Mouse (Mus musculus) midbrain, embryonic 12.5 days (tissue): ENCODE results near the gene Id4. TPM values are rescaled to one million over a fixed set of nuclear protein-coding genes. Genes with fewer than 3 reads are reported as not detected.
A peak's percentile ranks its signal among the peaks of the same experiment; 100 is the strongest.

Experiments
- ATAC-seq: fragments of 200-750 bp; cut with Nextera tagmentation; 2 replicates; pipeline ENCODE4 v1.8.0; 2017; ENCODE audit warnings: low read depth, moderate TSS enrichment, moderate library complexity; ENCODE audit not compliant: low FRiP score
- H3K27ac ChIP-seq: fragments of 300-500 bp; sonication (generic); replicated peaks from 2 replicates; pipeline ENCODE4 v1.5.1; 2016; ENCODE audit warnings: mild to moderate bottlenecking
- H3K27me3 ChIP-seq: fragments of 300-500 bp; sonication (generic); 2 replicates; pipeline ENCODE4 v1.6.1; 2016; ENCODE audit warnings: mild to moderate bottlenecking
- H3K36me3 ChIP-seq: fragments of 300-500 bp; sonication (generic); 2 replicates; pipeline ENCODE4 v1.6.1; 2016
- H3K4me1 ChIP-seq: fragments of 300-500 bp; sonication (generic); 2 replicates; pipeline ENCODE4 v1.6.1; 2016
- H3K4me2 ChIP-seq: fragments of 300-500 bp; sonication (generic); replicated peaks from 2 replicates; pipeline ENCODE4 v1.6.1; 2016; ENCODE audit warnings: mild to moderate bottlenecking, moderate library complexity
- H3K4me3 ChIP-seq: fragments of 300-500 bp; sonication (generic); 2 replicates; pipeline ENCODE4 v1.5.1; 2016; ENCODE audit warnings: mild to moderate bottlenecking
- H3K9ac ChIP-seq: fragments of 300-500 bp; sonication (generic); replicated peaks from 2 replicates; pipeline ENCODE4 v1.6.1; 2016; ENCODE audit warnings: mild to moderate bottlenecking, moderate library complexity
- H3K9me3 ChIP-seq: fragments of 300-500 bp; sonication (generic); 2 replicates; pipeline ENCODE4 v1.6.1; 2016; ENCODE audit warnings: mild to moderate bottlenecking
- WGBS: fragments of 180-500 bp; shearing (Covaris S2); methylation state at CpG from one replicate; pipeline ENCODE4 v1.1.7; 2016; 5-methylcytosine and 5-hydroxymethylcytosine counted together
- polyA plus RNA-seq: library from polyadenylated mRNA; unstranded; fragments of >200 nt; fragmentation: Nextera tagmentation; extraction: Ambion mirVana; gene quantifications from 2 replicates; pipeline ENCODE4 v1.2.1, GENCODE M21; 2016

Gene Id4
- polyA plus RNA-seq: 117 and 119 TPM in 2 replicates

GRCm38 (mm10) chr13:48260690-48261278 lies at the start of gene Id4:
Gene Id4 (plus strand): TSS chr13:48261228.
- peak within 1 kb of the TSS; percentile 92 for H3K4me3 ChIP-seq
- WGBS: 1% methylated on average over 45 of the region's 52 CpGs
- no peaks in the 10 kb centered on the region for H3K36me3 ChIP-seq
- no peaks in the 10 kb centered on the region; the same call in 1 of the 2 replicates for H3K27me3 ChIP-seq
- peak within 1 kb of the TSS; percentile 98 for H3K9ac ChIP-seq
- H3K9me3 ChIP-seq: no peaks in the 10 kb centered on the region
- peaks cover 21% of the 10 kb centered on the region for H3K4me1 ChIP-seq
- H3K4me2 ChIP-seq: peak within 1 kb of the TSS; percentile 87
- peak within 1 kb of the TSS; percentile 92 for H3K27ac ChIP-seq
- peak; percentile 98 for ATAC-seq

- Histone ChIP-seq H3K9ac (no peak overlapping the region), H3K9me3 (no peaks in the 10 kb centered on the region), H3K27ac (peak overlapping the region; percentile 92), H3K36me3 (no peaks in the 10 kb centered on the region), H3K4me1 (peaks cover 25% of the 10 kb centered on the region), H3K4me2 (peak overlapping the region; percentile 64), H3K4me3 (peak overlapping the region; percentile 44), H3K27me3 (peaks cover 4% of the 10 kb centered on the region; the same call in 1 of the 2 replicates)
- WGBS: 32% methylated on average over 8 of the region's 8 CpGs
- ATAC-seq: no peak
Measured at GRCm38 (mm10) chr13:48227136-48227535, 33.9 kb upstream of the Id4 start.

GRCm38 (mm10) chr13:48227712-48228111 lies 33.3 kb upstream of the Id4 start:
- WGBS: under 1% methylated on average over 38 of the region's 38 CpGs
- no peaks in the 10 kb centered on the region for H3K9me3 ChIP-seq
- no peaks in the 10 kb centered on the region for H3K36me3 ChIP-seq
- peaks cover 25% of the 10 kb centered on the region for H3K4me1 ChIP-seq
- H3K4me3 ChIP-seq: peak overlapping the region; percentile 44
- H3K27ac ChIP-seq: peak overlapping the region; percentile 92
- peak overlapping the region; percentile 60 for H3K9ac ChIP-seq
- peaks cover 4% of the 10 kb centered on the region; the same call in 1 of the 2 replicates for H3K27me3 ChIP-seq
- H3K4me2 ChIP-seq: peak overlapping the region; percentile 64
- ATAC-seq: peak; percentile 98

- Histone ChIP-seq H3K27ac (peak overlapping the region; percentile 92), H3K9ac (peak overlapping the region; percentile 60), H3K9me3 (no peaks in the 10 kb centered on the region), H3K36me3 (no peaks in the 10 kb centered on the region), H3K27me3 (peaks cover 4% of the 10 kb centered on the region; the same call in 1 of the 2 replicates), H3K4me2 (peak overlapping the region; percentile 64), H3K4me1 (peaks cover 25% of the 10 kb centered on the region), H3K4me3 (peak overlapping the region; percentile 44)
- no peak; the same call in 1 of the 2 replicates for ATAC-seq
- WGBS: 11% methylated on average over 4 of the region's 4 CpGs
Measured at GRCm38 (mm10) chr13:48228114-48228513, 32.9 kb upstream of the Id4 start.

- H3K4me3 ChIP-seq: no peak overlapping the region
- 38% methylated on average over 6 of the region's 6 CpGs for WGBS
- no peak for ATAC-seq
- no peak overlapping the region for H3K27ac ChIP-seq
- no peak overlapping the region for H3K4me2 ChIP-seq
- peaks cover 4% of the 10 kb centered on the region; the same call in 1 of the 2 replicates for H3K27me3 ChIP-seq
- H3K9me3 ChIP-seq: no peaks in the 10 kb centered on the region
- H3K36me3 ChIP-seq: no peaks in the 10 kb centered on the region
- H3K4me1 ChIP-seq: peaks cover 25% of the 10 kb centered on the region
- no peak overlapping the region for H3K9ac ChIP-seq
Measured at GRCm38 (mm10) chr13:48230996-48231395, 30.0 kb upstream of the Id4 start.

GRCm38 (mm10) chr13:48236436-48236835 lies 24.6 kb upstream of the Id4 start:
- 90% methylated on average over 4 of the region's 4 CpGs for WGBS
- H3K9ac ChIP-seq: no peak overlapping the region
- no peak overlapping the region for H3K4me2 ChIP-seq
- peaks cover 17% of the 10 kb centered on the region for H3K4me1 ChIP-seq
- H3K36me3 ChIP-seq: no peaks in the 10 kb centered on the region
- no peak overlapping the region for H3K4me3 ChIP-seq
- ATAC-seq: no peak
- no peaks in the 10 kb centered on the region for H3K9me3 ChIP-seq
- H3K27me3 ChIP-seq: no peaks in the 10 kb centered on the region; the same call in 1 of the 2 replicates
- 0 out of 2 replicates have a peak overlapping the region, but pooled peaks have one; percentile 5 for H3K27ac ChIP-seq

GRCm38 (mm10) chr13:48236865-48237264 lies 24.2 kb upstream of the Id4 start:
- H3K27ac ChIP-seq: 0 out of 2 replicates have a peak overlapping the region, but pooled peaks have one; percentile 5
- WGBS: 82% methylated on average over 7 of the region's 7 CpGs
- peaks cover 13% of the 10 kb centered on the region; the same call in 1 of the 2 replicates for H3K4me1 ChIP-seq
- H3K9me3 ChIP-seq: no peaks in the 10 kb centered on the region
- no peaks in the 10 kb centered on the region; the same call in 1 of the 2 replicates for H3K27me3 ChIP-seq
- H3K4me2 ChIP-seq: no peak overlapping the region
- H3K9ac ChIP-seq: no peak overlapping the region
- H3K36me3 ChIP-seq: no peaks in the 10 kb centered on the region
- no peak overlapping the region for H3K4me3 ChIP-seq
- ATAC-seq: no peak

GRCm38 (mm10) chr13:48237516-48237915 lies 23.5 kb upstream of the Id4 start:
- no peaks in the 10 kb centered on the region for H3K9me3 ChIP-seq
- no peak for ATAC-seq
- peaks cover 12% of the 10 kb centered on the region; the same call in 1 of the 2 replicates for H3K4me1 ChIP-seq
- H3K4me2 ChIP-seq: no peak overlapping the region
- WGBS: 12% methylated on average over 4 of the region's 4 CpGs
- no peaks in the 10 kb centered on the region for H3K36me3 ChIP-seq
- H3K9ac ChIP-seq: no peak overlapping the region
- H3K4me3 ChIP-seq: no peak overlapping the region
- H3K27ac ChIP-seq: no peak overlapping the region
- H3K27me3 ChIP-seq: no peaks in the 10 kb centered on the region; the same call in 1 of the 2 replicates

- 38% methylated on average over 5 of the region's 5 CpGs for WGBS
- H3K27me3 ChIP-seq: no peaks in the 10 kb centered on the region
- no peaks in the 10 kb centered on the region for H3K9me3 ChIP-seq
- no peaks in the 10 kb centered on the region for H3K36me3 ChIP-seq
- H3K27ac ChIP-seq: no peak overlapping the region
- no peak overlapping the region for H3K4me2 ChIP-seq
- ATAC-seq: no peak
- peaks cover 10% of the 10 kb centered on the region; the same call in 1 of the 2 replicates for H3K4me1 ChIP-seq
- H3K4me3 ChIP-seq: no peak overlapping the region
- no peak overlapping the region for H3K9ac ChIP-seq
Measured at GRCm38 (mm10) chr13:48245235-48246012, 15.6 kb upstream of the Id4 start.

GRCm38 (mm10) chr13:48252559-48252958 lies 8.5 kb upstream of the Id4 start:
- H3K4me1 ChIP-seq: peaks cover 9% of the 10 kb centered on the region
- H3K4me3 ChIP-seq: no peak overlapping the region
- no peak overlapping the region for H3K9ac ChIP-seq
- WGBS: 23% methylated on average over 2 of the region's 2 CpGs
- ATAC-seq: no peak
- no peak overlapping the region; the same call in 1 of the 2 replicates for H3K27ac ChIP-seq
- no peak overlapping the region for H3K4me2 ChIP-seq
- no peaks in the 10 kb centered on the region for H3K27me3 ChIP-seq
- no peaks in the 10 kb centered on the region for H3K36me3 ChIP-seq
- peaks cover 6% of the 10 kb centered on the region; the same call in 1 of the 2 replicates for H3K9me3 ChIP-seq

- Histone ChIP-seq H3K4me1 (peaks cover 19% of the 10 kb centered on the region), H3K9ac (no peak overlapping the region), H3K4me2 (no peak overlapping the region), H3K36me3 (no peaks in the 10 kb centered on the region), H3K27me3 (no peaks in the 10 kb centered on the region; the same call in 1 of the 2 replicates), H3K27ac (no peak overlapping the region), H3K4me3 (no peak overlapping the region), H3K9me3 (peaks cover 6% of the 10 kb centered on the region; the same call in 1 of the 2 replicates)
- WGBS: 84% methylated on average over 8 of the region's 8 CpGs
- no peak for ATAC-seq
Measured at GRCm38 (mm10) chr13:48255026-48255425, 6.0 kb upstream of the Id4 start.
